Mouse (Mus musculus): ENCODE results near the gene Spink8. TPM values are rescaled to one million over a fixed set of nuclear protein-coding genes. Genes with fewer than 3 reads are reported as not detected.
"Not testable (repeated sequence)": the region's sequence is repeated elsewhere in the genome, so short reads cannot be mapped to it uniquely, and the experiment has no call there.

The Spink8 gene
- polyA plus RNA-seq (2015; fragmentation: Nextera tagmentation; extraction: Ambion mirVana): 1.4 and 2.6 TPM in 2 replicates

DNA sequence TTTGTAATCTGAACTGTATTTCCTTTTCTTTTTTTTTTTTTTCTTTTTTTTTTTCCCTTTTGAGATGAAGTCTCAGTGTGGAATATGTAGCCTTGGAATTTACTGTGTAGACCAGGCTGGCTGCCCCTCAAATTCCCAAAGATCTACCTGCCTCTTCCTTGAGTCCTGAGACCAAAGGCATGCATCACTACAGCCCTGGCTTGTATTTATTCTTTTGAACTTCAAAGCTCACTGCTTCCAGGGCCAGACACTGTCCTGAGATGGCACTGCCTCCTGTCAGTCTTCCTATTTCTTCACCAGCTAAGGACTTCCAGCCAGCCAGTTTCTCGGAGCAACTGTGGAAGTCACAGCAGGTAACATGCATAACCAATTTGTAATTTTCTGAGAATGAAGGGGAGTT is at the start of gene Spink8:
Gene Spink8, plus strand, starts transcription at position 301 of the 400 bp plus-strand sequence.
- no peak for ATAC-seq (ENCODE audit: insufficient number of reproducible peaks, low FRiP score, low TSS enrichment, low read depth)
- no peak within 1 kb of the TSS for H3K4me2 ChIP-seq (replicated peaks)
- no peaks in the 10 kb centered on the region for H3K4me1 ChIP-seq
- WGBS: 54% methylated on average over 1 of the region's 1 CpGs
- H3K9me3 ChIP-seq (replicated peaks): no peaks in the 10 kb centered on the region
- H3K4me3 ChIP-seq (replicated peaks): no peak within 1 kb of the TSS
- no peak within 1 kb of the TSS for H3K9ac ChIP-seq
- no peaks in the 10 kb centered on the region for H3K36me3 ChIP-seq
- no peak within 1 kb of the TSS for H3K27ac ChIP-seq (replicated peaks)
- H3K27me3 ChIP-seq: no peaks in the 10 kb centered on the region

GRCm38 (mm10) chr9:109766841-109767240 is 45.2 kb upstream of the Spink8 start:
- H3K27me3 ChIP-seq; H3K4me1 ChIP-seq; H3K4me2 ChIP-seq (replicated peaks); H3K4me3 ChIP-seq (replicated peaks); ATAC-seq (ENCODE audit: insufficient number of reproducible peaks, low FRiP score, low TSS enrichment, low read depth); H3K27ac ChIP-seq (replicated peaks); H3K36me3 ChIP-seq; H3K9ac ChIP-seq; H3K9me3 ChIP-seq (replicated peaks): not testable (repeated sequence)
- 76% methylated on average over 1 of the region's 1 CpGs for WGBS

DNA sequence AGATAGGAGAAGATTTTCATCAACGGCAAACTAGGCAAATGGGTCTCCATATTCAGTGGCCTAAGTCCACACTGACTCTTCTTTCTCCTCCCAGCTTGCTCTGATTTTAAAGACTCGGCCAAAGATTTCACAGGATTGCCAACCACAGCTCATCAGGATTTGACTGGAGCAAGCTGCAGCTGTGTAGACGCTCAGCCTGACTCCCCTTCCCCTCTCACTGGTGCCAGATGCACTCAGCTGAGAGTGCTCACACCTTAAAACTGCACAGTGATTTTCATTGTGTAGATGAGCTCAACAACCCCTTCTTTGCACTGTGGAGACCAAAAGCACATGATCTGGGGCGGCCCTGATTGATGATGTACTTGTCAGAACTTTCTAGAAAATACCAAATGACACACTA is 21.5 kb upstream of the Spink8 start, which contains the start of gene Fbxw27:
Gene Fbxw27, minus strand, starts transcription at position 101 of the 400 bp plus-strand sequence.
- not testable (repeated sequence) for H3K4me1 ChIP-seq; H3K9me3 ChIP-seq (replicated peaks); H3K27me3 ChIP-seq; H3K9ac ChIP-seq; H3K36me3 ChIP-seq; H3K4me3 ChIP-seq (replicated peaks); H3K4me2 ChIP-seq (replicated peaks); ATAC-seq (ENCODE audit: insufficient number of reproducible peaks, low FRiP score, low TSS enrichment, low read depth); H3K27ac ChIP-seq (replicated peaks)
- WGBS: 75% methylated on average over 4 of the region's 4 CpGs

DNA sequence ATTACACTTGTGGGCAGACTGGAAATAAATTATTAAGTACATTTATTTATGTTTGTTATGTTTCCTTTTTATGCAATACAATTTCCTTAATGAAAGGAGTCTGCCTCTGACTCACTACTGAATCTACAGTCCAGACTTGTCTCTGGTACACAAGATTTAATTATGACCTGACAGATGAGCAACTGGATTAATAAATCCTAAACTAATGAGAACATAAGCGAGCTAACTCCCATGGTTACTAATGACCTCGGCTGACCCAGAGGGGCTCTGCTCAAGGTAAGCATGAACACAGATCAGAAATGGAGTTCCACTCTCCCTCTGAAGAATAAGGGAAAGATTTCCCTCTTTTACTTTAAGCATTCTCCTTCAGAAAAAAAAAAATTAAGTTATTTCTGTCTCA is 16.9 kb upstream of the Spink8 start:
- ATAC-seq (ENCODE audit: insufficient number of reproducible peaks, low FRiP score, low TSS enrichment, low read depth): no peak

DNA sequence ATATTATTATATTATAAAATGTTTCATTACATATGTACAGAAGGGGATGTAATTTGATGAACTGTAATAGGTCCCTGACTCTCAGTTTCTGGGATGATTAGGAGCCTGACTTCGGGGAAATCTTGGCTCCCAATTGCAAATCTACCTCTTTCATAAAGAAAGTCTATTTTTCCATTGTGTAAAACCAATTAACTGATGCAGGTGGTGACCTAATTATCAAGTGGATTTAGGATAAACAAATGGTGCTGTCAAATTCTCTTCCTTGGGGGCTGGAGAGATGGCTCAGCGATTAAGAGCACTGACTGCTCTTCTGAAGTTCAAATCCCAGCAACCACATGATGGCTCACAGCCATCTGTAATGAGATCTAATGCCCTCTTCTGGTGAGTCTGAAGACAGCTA is 16.3 kb upstream of the Spink8 start:
- Histone ChIP-seq H3K36me3 (no peaks in the 10 kb centered on the region), H3K4me3 (replicated peaks) (no peak overlapping the region), H3K9ac (no peak overlapping the region), H3K27me3 (no peaks in the 10 kb centered on the region), H3K27ac (replicated peaks) (no peak overlapping the region), H3K4me2 (replicated peaks) (no peak overlapping the region), H3K9me3 (replicated peaks) (no peaks in the 10 kb centered on the region), H3K4me1 (no peaks in the 10 kb centered on the region)
- ATAC-seq (ENCODE audit: insufficient number of reproducible peaks, low FRiP score, low TSS enrichment, low read depth): no peak
- 77% methylated on average over 2 of the region's 2 CpGs for WGBS

More for the DNA sequence above, 16.9 kb upstream of the Spink8 start:
- 77% methylated on average over 2 of the region's 2 CpGs for WGBS
- Histone ChIP-seq H3K4me1 (no peaks in the 10 kb centered on the region), H3K27ac (replicated peaks) (no peak overlapping the region), H3K27me3 (no peaks in the 10 kb centered on the region), H3K36me3 (no peaks in the 10 kb centered on the region), H3K4me2 (replicated peaks) (no peak overlapping the region), H3K4me3 (replicated peaks) (no peak overlapping the region), H3K9ac (no peak overlapping the region), H3K9me3 (replicated peaks) (no peaks in the 10 kb centered on the region)

- ATAC-seq (ENCODE audit: insufficient number of reproducible peaks, low FRiP score, low TSS enrichment, low read depth): no peak
- no peaks in the 10 kb centered on the region for H3K4me1 ChIP-seq
- WGBS: 93% methylated on average over 1 of the region's 1 CpGs
- no peak overlapping the region for H3K4me2 ChIP-seq (replicated peaks)
- no peak overlapping the region for H3K4me3 ChIP-seq (replicated peaks)
- no peaks in the 10 kb centered on the region for H3K9me3 ChIP-seq (replicated peaks)
- no peak overlapping the region for H3K27ac ChIP-seq (replicated peaks)
- H3K36me3 ChIP-seq: no peaks in the 10 kb centered on the region
- no peaks in the 10 kb centered on the region for H3K27me3 ChIP-seq
- H3K9ac ChIP-seq: no peak overlapping the region
These were observed 14.0 kb upstream of the Spink8 start for GRCm38 (mm10) chr9:109798051-109798450.

- H3K27ac ChIP-seq (replicated peaks); ATAC-seq (ENCODE audit: insufficient number of reproducible peaks, low FRiP score, low TSS enrichment, low read depth); H3K9ac ChIP-seq; H3K36me3 ChIP-seq; H3K9me3 ChIP-seq (replicated peaks); H3K4me3 ChIP-seq (replicated peaks); H3K4me1 ChIP-seq; H3K4me2 ChIP-seq (replicated peaks); H3K27me3 ChIP-seq: not testable (repeated sequence)
- 92% methylated on average over 2 of the region's 2 CpGs for WGBS
These were observed 6.5 kb upstream of the Spink8 start for GRCm38 (mm10) chr9:109805596-109805995.

DNA sequence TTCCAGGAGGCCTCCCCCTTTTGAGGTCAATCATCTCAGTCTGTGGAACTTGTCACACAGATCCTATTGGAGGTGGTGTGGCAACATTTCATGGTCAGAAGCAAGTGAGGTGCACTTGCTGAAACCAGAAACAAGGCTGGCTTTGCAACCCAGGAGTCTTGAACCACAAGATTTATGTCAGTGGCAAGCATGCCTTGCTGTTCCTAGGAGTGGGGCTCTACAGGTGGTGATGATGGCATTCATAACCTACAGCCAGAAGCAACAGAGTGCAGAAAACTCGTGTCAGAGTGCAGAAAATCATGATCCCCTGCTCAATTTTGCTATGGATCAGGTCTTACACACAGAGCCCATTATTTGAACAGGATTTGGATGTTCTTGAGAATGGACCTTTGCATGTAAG is 5.8 kb upstream of the Spink8 start:
- Histone ChIP-seq H3K36me3 (no peaks in the 10 kb centered on the region), H3K9ac (no peak overlapping the region), H3K4me2 (replicated peaks) (no peak overlapping the region), H3K4me1 (no peaks in the 10 kb centered on the region), H3K4me3 (replicated peaks) (no peak overlapping the region), H3K9me3 (replicated peaks) (no peaks in the 10 kb centered on the region), H3K27ac (replicated peaks) (no peak overlapping the region), H3K27me3 (no peaks in the 10 kb centered on the region)
- no peak for ATAC-seq (ENCODE audit: insufficient number of reproducible peaks, low FRiP score, low TSS enrichment, low read depth)
- 39% methylated on average over 1 of the region's 1 CpGs for WGBS

GRCm38 (mm10) chr9:109806695-109807293 is 5.3 kb upstream of the Spink8 start:
- no peak for ATAC-seq (ENCODE audit: insufficient number of reproducible peaks, low FRiP score, low TSS enrichment, low read depth)
- H3K4me1 ChIP-seq: no peaks in the 10 kb centered on the region
- H3K9ac ChIP-seq: no peak overlapping the region
- H3K9me3 ChIP-seq (replicated peaks): no peaks in the 10 kb centered on the region
- H3K4me2 ChIP-seq (replicated peaks): no peak overlapping the region
- H3K36me3 ChIP-seq: no peaks in the 10 kb centered on the region
- no peak overlapping the region for H3K27ac ChIP-seq (replicated peaks)
- WGBS: 62% methylated on average over 2 of the region's 2 CpGs
- no peaks in the 10 kb centered on the region for H3K27me3 ChIP-seq
- no peak overlapping the region for H3K4me3 ChIP-seq (replicated peaks)

DNA sequence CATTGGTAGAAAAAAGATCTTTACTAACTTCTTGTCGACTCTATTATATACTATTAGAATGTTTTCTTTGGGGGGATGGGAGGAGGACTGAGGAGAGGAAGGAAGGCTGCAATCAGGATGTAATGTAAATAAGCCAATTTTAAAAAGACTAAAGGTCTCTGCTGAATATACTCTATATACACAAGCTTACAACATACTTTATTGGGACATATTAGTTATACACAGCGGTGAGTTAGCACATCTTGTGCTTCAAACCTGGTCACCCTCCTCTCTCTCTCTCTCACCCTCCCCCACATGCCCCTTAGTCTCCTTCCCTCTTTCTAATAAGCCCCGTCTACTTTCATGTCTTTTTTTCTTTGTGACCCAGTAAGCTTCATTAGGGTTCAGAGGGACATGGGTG is 4.2 kb upstream of the Spink8 start:
- Histone ChIP-seq H3K4me1 (no peaks in the 10 kb centered on the region), H3K27me3 (no peaks in the 10 kb centered on the region), H3K4me3 (replicated peaks) (no peak overlapping the region), H3K27ac (replicated peaks) (no peak overlapping the region), H3K9me3 (replicated peaks) (no peaks in the 10 kb centered on the region), H3K4me2 (replicated peaks) (no peak overlapping the region), H3K9ac (no peak overlapping the region), H3K36me3 (no peaks in the 10 kb centered on the region)
- ATAC-seq (ENCODE audit: insufficient number of reproducible peaks, low FRiP score, low TSS enrichment, low read depth): no peak
- WGBS: 42% methylated on average over 3 of the region's 3 CpGs

- no peaks in the 10 kb centered on the region for H3K4me1 ChIP-seq
- no peak overlapping the region for H3K4me2 ChIP-seq (replicated peaks)
- no peak overlapping the region for H3K27ac ChIP-seq (replicated peaks)
- no peak overlapping the region for H3K9ac ChIP-seq
- no peak for ATAC-seq (ENCODE audit: insufficient number of reproducible peaks, low FRiP score, low TSS enrichment, low read depth)
- no peak overlapping the region for H3K4me3 ChIP-seq (replicated peaks)
- 55% methylated on average over 7 of the region's 7 CpGs for WGBS
- H3K9me3 ChIP-seq (replicated peaks): no peaks in the 10 kb centered on the region
- no peaks in the 10 kb centered on the region for H3K27me3 ChIP-seq
- H3K36me3 ChIP-seq: no peaks in the 10 kb centered on the region
These were observed 1.3 kb downstream of the Spink8 start for GRCm38 (mm10) chr9:109813424-109813823.

DNA sequence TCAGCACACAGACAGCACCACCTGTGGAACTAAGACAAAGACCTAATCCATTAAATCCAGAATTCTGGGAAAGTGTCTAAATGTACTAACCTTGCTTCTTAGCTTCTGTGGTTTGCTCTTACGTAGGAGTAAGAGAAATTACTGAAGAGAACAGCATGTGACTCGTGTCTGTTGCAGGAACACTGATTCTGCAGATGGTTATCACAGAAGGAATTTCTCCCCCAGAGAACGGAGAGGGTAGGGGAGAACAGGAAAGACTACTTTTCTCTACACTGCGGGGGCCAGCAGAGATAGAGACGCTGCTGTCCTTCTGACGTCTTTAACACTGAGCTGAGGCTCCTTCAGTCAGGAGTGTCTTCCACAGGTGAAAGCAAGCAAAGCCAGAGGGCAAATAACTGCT is 4.3 kb downstream of the Spink8 start:
- no peaks in the 10 kb centered on the region for H3K9me3 ChIP-seq (replicated peaks)
- no peak overlapping the region for H3K4me3 ChIP-seq (replicated peaks)
- H3K36me3 ChIP-seq: no peaks in the 10 kb centered on the region
- no peaks in the 10 kb centered on the region for H3K4me1 ChIP-seq
- H3K4me2 ChIP-seq (replicated peaks): no peak overlapping the region
- WGBS: 33% methylated on average over 6 of the region's 6 CpGs
- no peak overlapping the region for H3K9ac ChIP-seq
- no peaks in the 10 kb centered on the region for H3K27me3 ChIP-seq
- ATAC-seq (ENCODE audit: insufficient number of reproducible peaks, low FRiP score, low TSS enrichment, low read depth): no peak
- no peak overlapping the region for H3K27ac ChIP-seq (replicated peaks)

Measured in embryonic facial prominence, embryonic 15.5 days (tissue).